ENCODE assay signal across 8 mouse cellular contexts in the genomic region with DNA sequence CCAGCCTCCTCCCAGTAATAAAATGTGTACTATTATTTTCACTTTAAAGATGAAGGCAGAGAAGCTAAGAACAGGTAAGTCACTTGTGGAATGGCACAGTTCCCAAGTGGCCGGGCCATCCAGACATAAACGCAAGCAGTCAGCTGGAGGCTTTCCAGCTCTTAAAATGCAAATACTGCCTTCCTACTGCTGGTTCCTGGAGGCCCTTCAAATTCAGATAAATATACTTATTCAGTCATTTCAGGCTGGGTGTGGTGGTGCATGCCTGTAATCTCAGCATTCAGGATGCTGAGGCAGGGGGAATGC. TPM values are rescaled to one million over a fixed set of nuclear protein-coding genes. Genes with fewer than 3 reads are reported as not detected.
DNase-seq lines count a peak whose midpoint lies in the region; ATAC-seq lines count a peak whose summit lies in the region.

No protein-coding gene starts in this region.

- H3K9ac ChIP-seq in heart, embryonic 11.5 days (ENCODE audit: low read depth, low read length): no peak overlapping the region
- H3K9ac ChIP-seq in forebrain, embryonic 14.5 days (ENCODE audit: low read length): no peak overlapping the region
- no peak overlapping the region for H3K9ac ChIP-seq in limb, embryonic 13.5 days
- no peak overlapping the region for H3K9ac ChIP-seq in midbrain, embryonic 15.5 days

- no peaks in the 10 kb centered on the region for H3K36me3 ChIP-seq in heart, embryonic 11.5 days (ENCODE audit: control insufficient read depth, insufficient read depth, low read length)
- no peaks in the 10 kb centered on the region for H3K36me3 ChIP-seq in forebrain, embryonic 14.5 days (ENCODE audit: control insufficient read depth, insufficient read depth, low read length)
- no peaks in the 10 kb centered on the region for H3K36me3 ChIP-seq in limb, embryonic 13.5 days
- no peaks in the 10 kb centered on the region for H3K36me3 ChIP-seq in midbrain, embryonic 15.5 days (replicated peaks)

- 25% methylated on average over 2 of the region's 2 CpGs for WGBS in heart, embryonic 11.5 days (ENCODE audit: insufficient replicate concordance)
- WGBS in forebrain, embryonic 14.5 days: 4% methylated on average over 2 of the region's 2 CpGs
- WGBS in limb, embryonic 13.5 days: 8% methylated on average over 2 of the region's 2 CpGs
- WGBS in midbrain, embryonic 15.5 days: 13% methylated on average over 2 of the region's 2 CpGs

- no peaks in the 10 kb centered on the region for H3K27me3 ChIP-seq in heart, embryonic 11.5 days (ENCODE audit: control insufficient read depth, insufficient read depth, low read length)
- no peaks in the 10 kb centered on the region for H3K27me3 ChIP-seq in forebrain, embryonic 14.5 days (replicated peaks; ENCODE audit: control insufficient read depth, insufficient read depth, low read length)
- no peaks in the 10 kb centered on the region for H3K27me3 ChIP-seq in limb, embryonic 13.5 days
- H3K27me3 ChIP-seq in midbrain, embryonic 15.5 days (replicated peaks): no peaks in the 10 kb centered on the region

- no peaks in the 10 kb centered on the region for H3K9me3 ChIP-seq in heart, embryonic 11.5 days (replicated peaks; ENCODE audit: control insufficient read depth, low read length)
- H3K9me3 ChIP-seq in forebrain, embryonic 14.5 days (replicated peaks; ENCODE audit: control insufficient read depth, low read length): no peaks in the 10 kb centered on the region
- peaks cover 4% of the 10 kb centered on the region; the same call in 1 of the 2 replicates for H3K9me3 ChIP-seq in limb, embryonic 13.5 days
- no peaks in the 10 kb centered on the region for H3K9me3 ChIP-seq in midbrain, embryonic 15.5 days

- peak overlapping the region; percentile 98 for H3K27ac ChIP-seq in heart, embryonic 11.5 days (ENCODE audit: low read depth, low read length)
- H3K27ac ChIP-seq in forebrain, embryonic 14.5 days (ENCODE audit: low read depth, low read length): peak overlapping the region; percentile 65
- peak overlapping the region; percentile 97 for H3K27ac ChIP-seq in limb, embryonic 13.5 days
- peak overlapping the region; percentile 70 for H3K27ac ChIP-seq in midbrain, embryonic 15.5 days

- peaks cover 15% of the 10 kb centered on the region for H3K4me1 ChIP-seq in heart, embryonic 11.5 days (ENCODE audit: control insufficient read depth, insufficient read depth, low read length)
- peaks cover 11% of the 10 kb centered on the region; the same call in 1 of the 2 replicates for H3K4me1 ChIP-seq in forebrain, embryonic 14.5 days (ENCODE audit: control insufficient read depth, insufficient read depth, low read length)
- H3K4me1 ChIP-seq in limb, embryonic 13.5 days: peaks cover 25% of the 10 kb centered on the region
- H3K4me1 ChIP-seq in midbrain, embryonic 15.5 days: peaks cover 16% of the 10 kb centered on the region

- H3K4me3 ChIP-seq in heart, embryonic 11.5 days (ENCODE audit: low read depth, low read length): no peak overlapping the region
- H3K4me3 ChIP-seq in forebrain, embryonic 14.5 days (ENCODE audit: low read depth, low read length): peak overlapping the region; percentile 38; the same call in 1 of the 2 replicates
- H3K4me3 ChIP-seq in limb, embryonic 13.5 days: peak overlapping the region; percentile 52; the same call in 1 of the 2 replicates
- H3K4me3 ChIP-seq in midbrain, embryonic 15.5 days: no peak overlapping the region

- H3K4me2 ChIP-seq in heart, embryonic 11.5 days: peak overlapping the region; percentile 66
- peak overlapping the region; percentile 72 for H3K4me2 ChIP-seq in forebrain, embryonic 14.5 days (ENCODE audit: low read length)
- H3K4me2 ChIP-seq in limb, embryonic 13.5 days (replicated peaks): peak overlapping the region; percentile 74
- H3K4me2 ChIP-seq in midbrain, embryonic 15.5 days: peak overlapping the region; percentile 77; the same call in 1 of the 2 replicates

- ATAC-seq in heart, embryonic 11.5 days (replicated peaks; ENCODE audit: insufficient number of reproducible peaks, low FRiP score, low TSS enrichment): no peak
- ATAC-seq in forebrain, embryonic 14.5 days: no peak
- ATAC-seq in limb, embryonic 13.5 days (ENCODE audit: low FRiP score, low read depth): no peak
- no peak for ATAC-seq in midbrain, embryonic 15.5 days (replicated peaks)
- no peak for ATAC-seq in erythroid progenitor cell, adult 5-6 weeks (replicated peaks; ENCODE audit: low FRiP score, poor library complexity, severe bottlenecking)

- no peak for DNase-seq in heart, postnatal 25 days (ENCODE audit: low spot score)
- peak; percentile 56 for DNase-seq in forebrain, embryonic 14.5 days (ENCODE audit: low spot score)
- no peak for DNase-seq in cerebellum, postnatal 4 days (ENCODE audit: low spot score in 2 of 2)
- DNase-seq in embryo, embryonic 11 days: no peak

- intact Hi-C loops in heart, postnatal 25 days (cut with DNase I): loop anchor here (2.0 to 5.0 kb wide), 2 partner anchors 35 to 127 kb away; no protein-coding TSS in a partner anchor

RNA-seq across cellular contexts. Expression of a gene that starts 39.0 kb away (rescaled TPM):
- polyA plus RNA-seq in heart, embryonic 11.5 days (2014; fragmentation: Nextera tagmentation; extraction: Ambion mirVana): not detected in 2 replicates
- total RNA-seq in heart, postnatal 25 days (2021): not detected
- polyA plus RNA-seq in forebrain, embryonic 14.5 days (2014; fragmentation: Nextera tagmentation; extraction: Ambion mirVana): 0.27 and 0.30 TPM in 2 replicates
- polyA plus RNA-seq in limb, embryonic 13.5 days (2015; fragmentation: Nextera tagmentation; extraction: Ambion mirVana): 0.06 TPM in 1 of 2 replicates, not detected in the other
- 1.6 and 1.9 TPM in 2 replicates for polyA plus RNA-seq in midbrain, embryonic 15.5 days (2015; fragmentation: Nextera tagmentation; extraction: Ambion mirVana)
- total RNA-seq in erythroid progenitor cell, adult 5-6 weeks (2015; ENCODE audit: low replicate concordance): not detected in 2 replicates
- total RNA-seq in erythroid progenitor cell, adult 5-6 weeks (2017; ENCODE audit: low replicate concordance): not detected in 2 replicates

Comparison
In these comparisons a context has a peak if more than half of its experiments do, and no peak if none do; other contexts are left out.
1. H3K4me3 ChIP-seq: peak in forebrain, embryonic 14.5 days (single experiment) and limb, embryonic 13.5 days (single experiment); none in heart, embryonic 11.5 days (single experiment) and midbrain, embryonic 15.5 days (single experiment).
2. Peak in every context shown above with its lines, with median percentiles within 50 percentile points of each other: H3K27ac ChIP-seq and H3K4me2 ChIP-seq.